Mouse (Mus musculus) G1E (cell line): ENCODE measurements around the gene Batf3. TPM values are rescaled to one million over a fixed set of nuclear protein-coding genes. Genes with fewer than 3 reads are reported as not detected.
A peak's percentile ranks its signal among the peaks of the same experiment; 100 is the strongest.

Source experiments
- ATAC-seq: 2 replicates; pipeline ENCODE4 v1.8.0; 2016; ENCODE audit warnings: mild to moderate bottlenecking; ENCODE audit not compliant: insufficient number of reproducible peaks, poor library complexity, low FRiP score, severe bottlenecking; ENCODE audit errors: extremely low read depth
- DNase-seq: peaks from one replicate; pipeline ENCODE4 v3.0.0; 2012; ENCODE audit warnings: low spot score
- H3K27me3 ChIP-seq: 2 replicates; pipeline ENCODE4 v1.6.1; 2012; ENCODE audit warnings: mild to moderate bottlenecking, low read length, inconsistent platforms; ENCODE audit not compliant: insufficient read depth
- H3K36me3 ChIP-seq: replicated peaks from 2 replicates; pipeline ENCODE3; 2012; ENCODE audit warnings: mild to moderate bottlenecking, inconsistent platforms
- H3K4me1 ChIP-seq: 2 replicates; pipeline ENCODE4 v1.6.1; 2012; ENCODE audit warnings: low read depth, low read length, inconsistent platforms, mixed read lengths; ENCODE audit not compliant: insufficient read depth
- H3K4me3 ChIP-seq: 2 replicates; pipeline ENCODE4 v1.5.1; 2012; ENCODE audit warnings: low read depth, mild to moderate bottlenecking, inconsistent platforms, low read length, moderate library complexity, mixed read lengths
- H3K9me3 ChIP-seq: replicated peaks from 2 replicates; pipeline ENCODE4 v1.6.1; 2012; ENCODE audit warnings: inconsistent platforms
- CTCF ChIP-seq: IDR thresholded peaks from 2 replicates; pipeline ENCODE4 v1.5.1; 2012; ENCODE audit warnings: low read depth, low read length, inconsistent platforms, mixed read lengths
- GATA1 ChIP-seq: IDR thresholded peaks from 2 replicates; pipeline ENCODE4 v1.6.1; 2012; ENCODE audit warnings: borderline replicate concordance, low read length, inconsistent platforms, mixed read lengths
- GATA2 ChIP-seq: IDR thresholded peaks from 2 replicates; pipeline ENCODE4 v1.6.1; 2012; ENCODE audit warnings: low read depth, low read length, inconsistent platforms, borderline replicate concordance
- POLR2AphosphoS5 ChIP-seq: IDR thresholded peaks from 2 replicates; pipeline ENCODE4 v1.6.1; 2012; ENCODE audit warnings: low read depth, low read length, inconsistent platforms; ENCODE audit not compliant: insufficient replicate concordance
- TAL1 ChIP-seq: conservative IDR thresholded peaks from 2 replicates; pipeline ENCODE4 v1.6.1; 2012; ENCODE audit warnings: low read depth, low read length, inconsistent platforms, mixed read lengths
- polyA plus RNA-seq: library from polyadenylated mRNA; stranded (reverse); fragments of >175 nt; gene quantifications from 2 replicates; pipeline ENCODE4 v1.2.3, GENCODE M21; 2012
- total RNA-seq, 2 experiments: library from RNA; stranded (forward) in 1 of 2; stranded (reverse) in 1 of 2; fragments of 200-1000 nt in 1 of 2; fragments of >200 nt in 1 of 2; fragmentation: Nextera tagmentation in 1 of 2; gene quantifications; 2 replicates each; pipeline ENCODE4 v1.2.3; 2014 to 2017

The Batf3 gene
- total and polyA plus RNA-seq, 3 experiments: 0.09 to 0.11 TPM; not detected in 1

DNA sequence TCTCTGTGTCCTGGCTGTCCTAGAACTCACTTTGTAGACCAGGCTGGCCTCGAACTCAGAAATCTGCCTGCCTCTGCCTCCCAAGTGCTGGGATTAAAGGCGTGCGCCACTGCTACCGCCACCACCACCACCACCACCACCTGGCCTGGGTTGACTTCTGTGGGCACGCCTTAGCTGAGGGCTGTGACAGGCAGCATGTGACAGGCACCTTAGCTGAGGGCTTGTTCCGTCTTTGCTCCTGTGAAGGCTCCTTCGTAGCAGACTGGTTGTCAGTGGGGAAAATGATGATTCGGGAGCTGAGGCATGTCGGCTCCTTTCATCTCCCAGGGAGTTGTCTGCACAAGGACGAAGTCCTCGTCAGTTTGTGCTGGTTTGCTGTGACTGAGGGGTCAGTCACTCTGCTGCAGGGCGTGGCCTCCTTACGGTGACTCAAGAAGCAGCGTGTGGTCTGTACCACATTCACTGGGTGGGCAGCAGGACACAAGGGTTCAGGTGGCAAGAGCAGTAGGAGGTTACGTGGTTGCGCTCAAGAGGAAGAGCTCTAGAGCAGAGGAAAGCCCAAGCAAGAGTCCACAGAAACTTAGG lies 25.2 kb upstream of the Batf3 start:
- ATAC-seq (no peak), DNase-seq (no peak)
- Histone ChIP-seq H3K9me3 (no peaks in the 10 kb centered on the region), H3K36me3 (peaks cover 98% of the 10 kb centered on the region), H3K4me1 (peaks cover 20% of the 10 kb centered on the region), H3K27me3 (no peaks in the 10 kb centered on the region), H3K4me3 (no peak overlapping the region)
- no peak for TF ChIP-seq GATA2
- TF ChIP-seq TAL1: no peak
- no peak for TF ChIP-seq POLR2AphosphoS5
- no peak for TF ChIP-seq CTCF
- TF ChIP-seq GATA1: no peak

DNA sequence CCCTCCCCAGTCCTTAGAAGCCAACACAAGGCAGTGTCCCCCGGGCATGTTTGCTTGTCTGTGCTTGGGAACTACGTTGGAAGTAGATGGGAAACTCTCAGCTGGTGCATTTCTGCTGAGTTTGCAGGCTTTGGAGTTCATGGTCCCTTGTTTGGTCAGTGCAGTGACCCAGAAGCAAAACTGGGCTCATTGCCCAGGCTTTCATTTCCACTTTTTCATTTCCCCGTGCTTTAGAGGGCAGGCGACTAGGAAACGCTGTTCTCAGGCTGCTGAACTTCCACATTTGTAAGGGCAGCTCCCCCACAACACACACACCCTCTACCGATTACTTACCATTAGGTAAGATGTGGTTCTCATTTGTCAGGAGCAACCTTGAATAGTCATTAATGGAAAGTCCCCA lies 24.6 kb upstream of the Batf3 start:
- no peak for DNase-seq
- TF ChIP-seq TAL1 (no peak), GATA2 (no peak), POLR2AphosphoS5 (no peak), CTCF (no peak), GATA1 (no peak)
- Histone ChIP-seq H3K4me1 (peaks cover 20% of the 10 kb centered on the region), H3K27me3 (no peaks in the 10 kb centered on the region), H3K9me3 (no peaks in the 10 kb centered on the region), H3K36me3 (peaks cover 98% of the 10 kb centered on the region), H3K4me3 (no peak overlapping the region)
- ATAC-seq: no peak

DNA sequence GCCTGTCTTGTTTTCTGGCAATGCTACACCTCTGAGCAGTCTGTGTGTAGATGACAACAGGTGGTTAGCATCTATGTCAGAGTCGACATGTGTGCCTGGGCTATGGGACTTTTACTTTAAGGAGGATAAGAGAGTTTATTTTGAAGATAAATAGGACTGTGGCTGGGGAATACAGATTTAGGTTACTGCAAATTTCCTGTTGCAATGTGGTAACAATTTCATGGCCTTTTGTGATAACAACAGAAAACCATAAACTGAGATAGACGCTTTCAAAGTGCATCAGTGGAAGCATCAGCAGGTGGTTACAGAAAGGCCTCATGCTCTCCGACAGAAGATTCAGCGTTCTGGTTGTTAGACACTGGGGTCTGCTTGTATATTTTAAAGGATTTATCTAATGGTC lies 24.2 kb upstream of the Batf3 start:
- ATAC-seq (no peak), DNase-seq (no peak)
- H3K36me3 ChIP-seq: peaks cover 98% of the 10 kb centered on the region
- peaks cover 20% of the 10 kb centered on the region for H3K4me1 ChIP-seq
- no peaks in the 10 kb centered on the region for H3K9me3 ChIP-seq
- no peaks in the 10 kb centered on the region for H3K27me3 ChIP-seq
- TF ChIP-seq POLR2AphosphoS5: no peak
- TF ChIP-seq GATA1: no peak
- no peak for TF ChIP-seq TAL1
- no peak for TF ChIP-seq CTCF
- TF ChIP-seq GATA2: no peak
- H3K4me3 ChIP-seq: no peak overlapping the region

DNA sequence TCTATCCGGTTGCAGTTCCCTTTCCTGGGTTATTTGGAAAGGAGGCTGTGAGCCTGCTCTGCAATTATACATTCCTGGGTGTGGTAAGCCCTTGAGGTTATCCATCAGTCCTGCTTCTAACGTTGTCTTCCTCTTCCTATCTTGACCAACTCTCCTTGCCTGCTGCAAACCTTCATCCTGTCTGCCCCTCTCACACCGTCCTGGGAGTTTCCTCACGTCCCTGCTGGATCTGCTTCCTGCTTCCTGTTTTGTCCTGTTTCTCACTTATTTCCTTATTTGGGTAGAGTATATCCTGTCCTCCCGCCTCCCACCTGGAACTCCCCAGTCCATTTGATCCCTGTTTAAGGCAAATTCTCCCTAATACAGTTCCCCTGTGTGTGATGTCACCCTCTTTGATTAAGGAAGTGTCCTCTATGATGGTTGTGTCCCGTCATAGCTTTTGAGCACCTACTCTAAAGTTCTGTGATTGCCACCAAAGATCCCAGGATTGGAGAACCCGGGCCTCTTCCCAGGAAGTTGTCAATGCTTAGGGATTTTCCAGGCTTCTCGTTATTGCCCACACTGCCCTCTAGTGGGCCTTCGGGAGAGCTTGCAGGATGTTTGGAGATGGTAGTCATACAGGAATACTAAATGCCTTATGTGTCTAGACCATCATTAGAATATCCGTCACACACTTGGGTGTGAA lies 22.3 kb upstream of the Batf3 start:
- Histone ChIP-seq H3K4me1 (peaks cover 16% of the 10 kb centered on the region), H3K36me3 (peaks cover 98% of the 10 kb centered on the region), H3K4me3 (no peak overlapping the region), H3K27me3 (no peaks in the 10 kb centered on the region), H3K9me3 (no peaks in the 10 kb centered on the region)
- ATAC-seq (no peak), DNase-seq (no peak)
- TF ChIP-seq CTCF: 0 out of 2 replicates have a peak, but pooled peaks have one; percentile 13
- TF ChIP-seq TAL1: no peak

DNA sequence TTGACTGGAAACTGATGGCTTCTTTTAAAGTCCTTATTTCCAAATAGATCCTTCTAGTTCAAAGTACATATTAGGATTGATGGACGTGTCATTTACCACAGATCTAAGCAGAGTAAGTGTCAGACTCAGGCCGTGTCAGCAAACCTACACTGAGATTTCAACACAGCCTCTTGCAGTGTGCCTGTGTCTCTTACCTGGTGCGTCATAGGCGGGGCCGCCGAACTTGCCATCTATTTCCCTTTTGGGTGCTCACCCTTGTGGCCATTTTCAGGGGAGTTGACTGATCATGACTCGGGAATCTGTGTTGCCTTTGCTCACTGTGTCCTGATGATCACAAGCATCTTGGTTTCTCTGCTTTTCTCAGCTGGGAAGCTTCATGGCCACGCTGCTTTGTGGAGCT lies 14.4 kb upstream of the Batf3 start:
- peaks cover 49% of the 10 kb centered on the region for H3K4me1 ChIP-seq
- TF ChIP-seq GATA1: no peak
- H3K27me3 ChIP-seq: no peaks in the 10 kb centered on the region
- peaks cover 89% of the 10 kb centered on the region for H3K36me3 ChIP-seq
- no peak overlapping the region for H3K4me3 ChIP-seq
- no peak for DNase-seq
- no peaks in the 10 kb centered on the region for H3K9me3 ChIP-seq
- ATAC-seq: no peak

DNA sequence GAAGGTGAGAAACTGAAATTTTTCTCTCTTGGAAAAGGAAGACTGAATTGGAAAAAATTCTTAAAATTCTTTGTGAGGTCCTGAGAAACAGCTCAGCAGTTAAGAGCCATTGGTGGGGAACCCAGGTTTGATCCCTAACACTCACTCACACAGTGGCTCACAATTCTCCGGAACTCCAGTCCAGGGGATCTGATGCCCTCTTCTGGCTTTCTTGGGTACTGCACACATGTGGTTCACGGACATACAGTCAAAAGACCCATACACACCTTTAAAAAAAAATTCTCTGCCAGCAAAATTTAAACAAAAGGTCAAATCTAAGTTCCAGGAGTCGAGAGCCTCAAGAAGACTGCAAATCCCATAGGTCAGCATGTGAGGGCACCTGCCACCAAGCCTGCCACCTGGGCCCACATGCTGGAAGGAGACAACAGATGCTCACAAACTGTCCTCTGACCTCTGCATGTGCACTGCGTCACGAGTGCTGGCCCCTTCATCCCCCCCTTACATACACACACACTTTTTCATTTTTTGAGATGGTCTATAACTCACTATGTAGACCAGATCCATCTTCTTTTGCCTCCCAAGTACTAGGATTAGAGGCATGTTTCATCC lies 12.6 kb upstream of the Batf3 start:
- peaks cover 77% of the 10 kb centered on the region for H3K36me3 ChIP-seq
- H3K9me3 ChIP-seq: no peaks in the 10 kb centered on the region
- peaks cover 67% of the 10 kb centered on the region for H3K4me1 ChIP-seq
- H3K27me3 ChIP-seq: no peaks in the 10 kb centered on the region
- TF ChIP-seq CTCF (no peak; the same call in 1 of the 2 replicates), GATA2 (no peak), GATA1 (no peak), POLR2AphosphoS5 (no peak), TAL1 (no peak)
- ATAC-seq (no peak), DNase-seq (no peak)
- peak overlapping the region; percentile 51; the same call in 1 of the 2 replicates for H3K4me3 ChIP-seq
